ENCODE assay signal across 8 mouse cellular contexts in genomic region chr17:24548435-24548834, GRCm38 (mm10). TPM values are rescaled to one million over a fixed set of nuclear protein-coding genes. Genes with fewer than 3 reads are reported as not detected.
A peak's percentile ranks its signal among the peaks of the same experiment; 100 is the strongest.
DNase-seq lines count a peak whose midpoint lies in the region; ATAC-seq and TF ChIP-seq lines count a peak whose summit lies in the region.

No protein-coding gene starts in this region.

- intact Hi-C loops in left cerebral cortex, postnatal 4 days (cut with DNase I), result no loop called here

- DNase-seq in spleen, adult 2 months (ENCODE audit: low read depth in 1 of 2, low spot score in 2 of 2), result peak; percentile 40 to 45
- no peak for DNase-seq in spleen, postnatal 14 days (ENCODE audit: low spot score in 2 of 2)
- peak; percentile 83 for DNase-seq in midbrain, embryonic 11.5 days (ENCODE audit: low spot score, missing footprints)
- no peak for DNase-seq in frontal cortex, postnatal 36 days (ENCODE audit: low spot score in 2 of 2)
- DNase-seq in urinary bladder, postnatal 14 days (ENCODE audit: low spot score), result no peak
- no peak for DNase-seq in left cerebral cortex, postnatal 4 days

- TF ChIP-seq CTCF in spleen, adult 2 months (IDR thresholded peaks at IDR 0.05; ENCODE audit: extremely low read depth, insufficient read depth, insufficient read length, insufficient replicate concordance), result no peak

- H3K4me1 ChIP-seq in spleen, adult 2 months (ENCODE audit: control insufficient read depth, insufficient read depth, insufficient read length), result no peaks in the 10 kb centered on the region
- peaks cover 32% of the 10 kb centered on the region for H3K4me1 ChIP-seq in forebrain, embryonic 13.5 days
- H3K4me1 ChIP-seq in kidney, embryonic 15.5 days, result peaks cover 39% of the 10 kb centered on the region
- H3K4me1 ChIP-seq in midbrain, embryonic 11.5 days (ENCODE audit: control insufficient read depth, insufficient read depth, low read length), result peaks cover 12% of the 10 kb centered on the region

- no peaks in the 10 kb centered on the region for H3K27me3 ChIP-seq in spleen, adult 2 months (ENCODE audit: control insufficient read depth, insufficient read depth, low read length)
- H3K27me3 ChIP-seq in forebrain, embryonic 13.5 days, result peaks cover 21% of the 10 kb centered on the region
- peaks cover 4% of the 10 kb centered on the region; the same call in 1 of the 2 replicates for H3K27me3 ChIP-seq in kidney, embryonic 15.5 days
- H3K27me3 ChIP-seq in midbrain, embryonic 11.5 days (ENCODE audit: control insufficient read depth, insufficient read depth, low read length), result peaks cover 14% of the 10 kb centered on the region

- peak overlapping the region; percentile 83 for H3K27ac ChIP-seq in spleen, adult 2 months (ENCODE audit: insufficient read depth, low read length)
- no peak overlapping the region for H3K27ac ChIP-seq in forebrain, embryonic 13.5 days
- H3K27ac ChIP-seq in kidney, embryonic 15.5 days, result peak overlapping the region; percentile 85; the same call in 1 of the 2 replicates
- H3K27ac ChIP-seq in midbrain, embryonic 11.5 days (ENCODE audit: low read depth, low read length), result no peak overlapping the region

- ATAC-seq in forebrain, embryonic 13.5 days, result no peak
- ATAC-seq in kidney, embryonic 15.5 days (replicated peaks; ENCODE audit: low FRiP score), result no peak
- ATAC-seq in midbrain, embryonic 11.5 days (ENCODE audit: low FRiP score), result no peak

- no peaks in the 10 kb centered on the region; the same call in 1 of the 2 replicates for H3K36me3 ChIP-seq in spleen, adult 2 months (ENCODE audit: control insufficient read depth, insufficient read depth, low read length)
- no peaks in the 10 kb centered on the region for H3K36me3 ChIP-seq in forebrain, embryonic 13.5 days (ENCODE audit: poor library complexity, severe bottlenecking)
- H3K36me3 ChIP-seq in kidney, embryonic 15.5 days, result no peaks in the 10 kb centered on the region
- no peaks in the 10 kb centered on the region for H3K36me3 ChIP-seq in midbrain, embryonic 11.5 days (ENCODE audit: control insufficient read depth, insufficient read depth, low read length)

- H3K9me3 ChIP-seq in forebrain, embryonic 13.5 days (replicated peaks), result no peaks in the 10 kb centered on the region
- no peaks in the 10 kb centered on the region for H3K9me3 ChIP-seq in kidney, embryonic 15.5 days (replicated peaks)
- H3K9me3 ChIP-seq in midbrain, embryonic 11.5 days (ENCODE audit: control insufficient read depth, low read length), result no peaks in the 10 kb centered on the region

- H3K4me2 ChIP-seq in forebrain, embryonic 13.5 days, result peak overlapping the region; percentile 74
- peak overlapping the region; percentile 88 for H3K4me2 ChIP-seq in kidney, embryonic 15.5 days
- no peak overlapping the region for H3K4me2 ChIP-seq in midbrain, embryonic 11.5 days

- peak overlapping the region; percentile 71 for H3K4me3 ChIP-seq in spleen, adult 2 months (ENCODE audit: extremely low read depth, insufficient read depth, insufficient read length)
- no peak overlapping the region for H3K4me3 ChIP-seq in forebrain, embryonic 13.5 days
- H3K4me3 ChIP-seq in kidney, embryonic 15.5 days (replicated peaks), result peak overlapping the region; percentile 91
- H3K4me3 ChIP-seq in midbrain, embryonic 11.5 days (ENCODE audit: low read depth, low read length), result no peak overlapping the region

- TF ChIP-seq POLR2A in spleen, adult 2 months (IDR thresholded peaks at IDR 0.05; ENCODE audit: low read depth, low read length), result no peak

- no peak overlapping the region for H3K9ac ChIP-seq in forebrain, embryonic 13.5 days
- peak overlapping the region; percentile 47; the same call in 1 of the 2 replicates for H3K9ac ChIP-seq in kidney, embryonic 15.5 days
- no peak overlapping the region for H3K9ac ChIP-seq in midbrain, embryonic 11.5 days (ENCODE audit: low read length)

- WGBS in spleen, adult 2 months, result 4% methylated on average over 9 of the region's 9 CpGs
- WGBS in forebrain, embryonic 13.5 days, result 28% methylated on average over 9 of the region's 9 CpGs
- WGBS in kidney, embryonic 15.5 days, result 30% methylated on average over 9 of the region's 9 CpGs
- 45% methylated on average over 9 of the region's 9 CpGs for WGBS in midbrain, embryonic 11.5 days

RNA-seq across cellular contexts. Expression of gene Pkd1, which starts 1.2 kb away (rescaled TPM):
- polyA plus RNA-seq in spleen, adult 2 months (2012; rRNA removed), result 70.8 and 73.9 TPM in 2 replicates
- 11.9 and 16.9 TPM in 2 replicates for polyA plus RNA-seq in forebrain, embryonic 13.5 days (2015; fragmentation: Nextera tagmentation; extraction: Ambion mirVana)
- 21.3 and 21.9 TPM in 2 replicates for polyA plus RNA-seq in kidney, embryonic 15.5 days (2015; fragmentation: Nextera tagmentation; extraction: Ambion mirVana)
- polyA plus RNA-seq in midbrain, embryonic 11.5 days (2014; fragmentation: Nextera tagmentation; extraction: Ambion mirVana), result 11.9 and 18.5 TPM in 2 replicates
- total RNA-seq in left cerebral cortex, postnatal 4 days (2021), result 10 to 100 TPM; 75.0 to 91.3 TPM

RNA-seq across cellular contexts. Expression of gene Rab26, which starts 14.4 kb away (rescaled TPM):
- polyA plus RNA-seq in spleen, adult 2 months (2012; rRNA removed), result 2.2 and 2.5 TPM in 2 replicates
- polyA plus RNA-seq in forebrain, embryonic 13.5 days (2015; fragmentation: Nextera tagmentation; extraction: Ambion mirVana), result 3.7 and 4.1 TPM in 2 replicates
- polyA plus RNA-seq in kidney, embryonic 15.5 days (2015; fragmentation: Nextera tagmentation; extraction: Ambion mirVana), result 2.8 TPM in 2 replicates
- polyA plus RNA-seq in midbrain, embryonic 11.5 days (2014; fragmentation: Nextera tagmentation; extraction: Ambion mirVana), result 1.8 and 2.2 TPM in 2 replicates
- 10 to 100 TPM; 12.2 to 12.5 TPM for total RNA-seq in left cerebral cortex, postnatal 4 days (2021)

RNA-seq across cellular contexts. Expression of gene Traf7, which starts 20.7 kb away (rescaled TPM):
- 182 and 213 TPM in 2 replicates for polyA plus RNA-seq in spleen, adult 2 months (2012; rRNA removed)
- 97.1 and 109 TPM in 2 replicates for polyA plus RNA-seq in forebrain, embryonic 13.5 days (2015; fragmentation: Nextera tagmentation; extraction: Ambion mirVana)
- 85.8 and 96.1 TPM in 2 replicates for polyA plus RNA-seq in kidney, embryonic 15.5 days (2015; fragmentation: Nextera tagmentation; extraction: Ambion mirVana)
- polyA plus RNA-seq in midbrain, embryonic 11.5 days (2014; fragmentation: Nextera tagmentation; extraction: Ambion mirVana), result 67.1 and 80.8 TPM in 2 replicates
- 100 to 1,000 TPM; 166 to 172 TPM for total RNA-seq in left cerebral cortex, postnatal 4 days (2021)

Comparison
In these comparisons a context has a peak if more than half of its experiments do, and no peak if none do; other contexts are left out.
1. DNase-seq: peak in spleen, adult 2 months (2 of 2) and midbrain, embryonic 11.5 days (single experiment); none in spleen, postnatal 14 days (0 of 2), frontal cortex, postnatal 36 days (0 of 2), urinary bladder, postnatal 14 days (single experiment) and left cerebral cortex, postnatal 4 days (single experiment).
2. H3K27ac ChIP-seq: peak in spleen, adult 2 months (single experiment) and kidney, embryonic 15.5 days (single experiment); none in forebrain, embryonic 13.5 days (single experiment) and midbrain, embryonic 11.5 days (single experiment).
3. H3K4me3 ChIP-seq: peak in spleen, adult 2 months (single experiment) and kidney, embryonic 15.5 days (single experiment); none in forebrain, embryonic 13.5 days (single experiment) and midbrain, embryonic 11.5 days (single experiment).